Mouse (Mus musculus) frontal cortex, postnatal 14 days (tissue): ENCODE measurements around the gene Six6.

Experiments used
- DNase-seq, 2 experiments: peaks; one replicate each; pipeline ENCODE4 v3.0.0; 2022; ENCODE audit warnings: low spot score in 2 of 2

Six6 gene

DNA sequence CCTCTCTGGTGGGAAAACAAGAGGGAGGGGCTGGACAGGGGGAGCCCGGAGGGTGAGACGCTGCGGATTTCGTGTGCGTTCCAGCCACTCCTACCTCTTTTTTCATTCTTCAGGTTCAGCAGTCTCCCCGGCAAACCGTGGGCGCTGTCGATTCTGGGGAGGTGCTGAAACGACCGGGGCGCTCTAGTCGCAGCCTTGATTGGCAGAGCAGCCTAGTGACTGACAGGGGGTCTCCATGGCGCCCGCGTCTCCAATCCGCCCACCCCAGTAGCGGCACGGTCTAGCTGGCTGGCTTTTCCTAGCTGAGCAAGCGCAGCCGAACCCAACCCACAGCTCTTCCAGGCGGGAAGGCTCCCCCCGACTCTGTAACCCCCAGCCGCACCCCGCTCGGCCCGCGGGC lies at the start of gene Six6:
Gene Six6, plus strand, starts transcription at position 277 of the 400 bp plus-strand sequence.
- no peak for DNase-seq

GRCm38 (mm10) chr12:72917159-72917993 lies 22.3 kb upstream of the Six6 start:
- no peak for DNase-seq

DNA sequence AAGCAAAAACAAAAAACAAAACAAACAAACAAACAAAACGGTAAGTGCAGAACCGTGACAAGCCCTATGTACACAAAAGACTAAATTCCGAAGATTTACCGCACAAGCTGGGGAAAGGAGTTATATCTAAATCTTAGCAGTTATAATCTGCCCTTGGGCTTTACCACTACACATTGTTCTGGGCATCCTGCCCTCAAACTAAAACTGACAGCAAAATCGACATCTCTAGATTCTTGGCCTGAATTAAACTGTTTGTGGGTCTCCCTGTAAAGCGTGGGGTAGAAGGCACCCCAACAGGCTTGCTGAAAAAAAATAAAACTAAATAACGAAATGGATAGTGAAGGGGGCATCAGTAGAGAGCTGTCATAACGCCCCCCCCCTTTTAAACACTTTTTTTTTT lies 2.9 kb upstream of the Six6 start:
- DNase-seq, result no peak

DNA sequence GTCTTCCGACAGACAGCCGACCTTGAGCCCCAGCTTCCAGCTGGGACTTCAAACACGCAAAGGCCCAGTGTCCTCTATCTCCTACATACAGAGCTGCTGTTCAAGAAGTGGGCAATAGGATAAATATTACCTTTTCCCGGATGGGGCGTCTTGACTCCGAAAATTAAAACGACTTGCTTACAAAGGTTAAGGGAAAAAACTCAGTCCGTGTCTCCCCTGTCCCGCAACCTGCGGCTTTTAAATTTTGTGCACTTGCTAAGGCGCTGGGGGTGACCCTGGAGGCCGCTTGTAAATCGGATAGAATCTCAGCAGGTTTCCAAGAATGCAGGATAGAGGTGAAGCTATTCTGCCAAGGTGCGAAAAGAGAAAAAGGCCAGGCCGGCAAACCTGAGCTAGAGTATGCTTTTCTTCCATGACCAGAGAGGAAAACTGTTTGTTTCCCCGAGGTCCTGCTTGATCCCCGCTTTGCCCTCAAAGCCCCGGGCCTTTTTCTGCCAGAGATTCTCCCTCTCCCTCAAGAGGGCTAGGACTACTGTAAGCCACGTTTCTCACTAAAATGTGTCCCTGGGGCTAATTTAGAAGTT lies 2.1 kb upstream of the Six6 start:
- no peak for DNase-seq

DNA sequence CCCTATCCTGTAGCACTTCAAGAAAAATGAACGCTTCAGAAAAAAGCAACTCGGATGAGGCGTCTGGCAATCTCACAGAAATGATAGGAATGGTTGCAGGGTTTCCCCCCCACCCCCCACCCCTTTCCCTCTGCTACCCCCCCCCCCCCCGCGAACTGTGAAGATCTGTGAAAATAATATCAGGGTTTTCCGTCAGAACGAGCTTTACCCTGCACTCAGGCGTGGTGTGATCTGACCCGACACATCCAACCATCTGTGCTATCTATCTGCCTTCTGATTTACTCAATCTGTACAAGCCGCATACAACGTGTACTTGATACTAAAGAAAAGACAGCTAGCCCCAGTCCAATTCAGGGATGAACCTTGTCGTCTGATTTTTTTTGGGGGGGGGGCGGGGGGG lies 1.5 kb upstream of the Six6 start:
- DNase-seq, result no peak

DNA sequence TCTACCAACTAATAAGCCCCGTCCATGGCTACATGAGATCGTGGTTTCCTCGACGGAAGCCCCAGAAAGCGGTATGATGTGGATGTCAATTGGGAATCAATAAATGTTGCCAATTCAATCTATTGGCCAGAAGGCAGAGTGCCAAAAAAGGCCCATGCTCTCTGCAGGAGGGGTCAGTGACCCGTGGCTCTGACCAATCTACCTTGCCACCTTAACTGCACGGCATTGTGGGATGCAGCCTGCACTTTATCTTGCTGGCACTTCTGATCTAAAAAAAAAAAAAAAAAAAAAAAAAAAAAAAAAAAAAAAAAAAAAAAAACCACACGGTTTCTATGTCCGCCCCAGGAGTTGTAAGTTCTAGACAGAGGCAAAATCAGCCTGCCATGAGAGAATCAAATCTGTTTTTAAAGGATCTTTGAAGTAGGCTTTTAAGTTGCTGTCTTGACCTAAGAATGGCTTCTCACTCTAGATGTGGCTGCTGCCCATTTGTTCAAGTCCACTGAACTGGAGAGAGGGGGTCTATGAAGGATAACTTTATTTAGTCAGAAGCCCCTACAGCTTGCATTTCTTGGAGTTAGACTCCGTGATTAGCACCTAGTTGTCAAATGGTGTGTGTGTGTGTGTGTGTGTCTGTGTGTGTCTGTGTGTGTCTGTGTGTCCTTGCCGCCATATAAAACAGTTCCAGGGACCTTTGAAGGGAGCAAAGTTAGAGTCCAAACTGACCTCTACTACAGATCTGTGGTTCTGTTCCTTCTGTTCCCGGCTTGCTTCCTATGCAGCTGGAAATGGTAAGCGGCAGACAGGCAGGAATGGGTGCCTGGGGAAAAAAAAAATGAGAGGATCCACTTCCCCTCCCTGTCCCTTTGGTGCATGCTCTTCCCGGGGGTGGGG lies 847 bp upstream of the Six6 start:
- DNase-seq, result no peak

- DNase-seq, result no peak
Observed at GRCm38 (mm10) chr12:72940071-72940821, 554 bp downstream of the Six6 start, which contains the start of gene 4930447C04Rik. TSS of gene 4930447C04Rik (minus strand) at chr12:72940774.

DNA sequence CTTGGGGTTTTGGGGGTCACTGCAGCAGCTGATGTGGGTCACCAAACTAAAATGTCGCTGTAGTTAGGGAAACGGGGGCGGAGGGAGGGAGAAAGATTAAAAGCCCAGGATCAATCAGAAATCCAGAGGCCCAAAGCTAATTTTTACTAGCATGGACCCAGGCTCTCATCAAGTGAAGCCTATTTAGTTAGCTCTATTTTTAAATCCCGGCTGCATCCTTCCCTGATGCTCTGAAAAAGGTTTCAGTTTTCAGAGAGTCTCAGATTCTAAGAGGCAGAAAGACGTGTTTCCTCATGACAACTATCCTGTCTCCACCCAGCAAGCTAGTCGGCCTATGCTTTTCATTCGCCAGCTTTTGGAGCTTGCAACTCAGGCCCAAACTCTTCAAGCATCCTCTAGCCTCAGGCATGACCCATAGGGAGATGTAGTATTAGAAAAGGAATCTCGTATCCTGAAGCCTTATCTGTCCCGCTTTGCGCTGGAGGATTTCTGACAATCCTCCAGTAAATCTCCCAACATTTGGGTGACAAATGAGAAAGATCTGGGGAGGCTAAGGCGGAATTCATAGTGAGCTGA lies 1.2 kb downstream of the Six6 start:
- no peak for DNase-seq

GRCm38 (mm10) chr12:72941398-72942051 lies 1.8 kb downstream of the Six6 start:
- no peak for DNase-seq

GRCm38 (mm10) chr12:72942171-72942570 lies 2.5 kb downstream of the Six6 start:
- no peak for DNase-seq

DNA sequence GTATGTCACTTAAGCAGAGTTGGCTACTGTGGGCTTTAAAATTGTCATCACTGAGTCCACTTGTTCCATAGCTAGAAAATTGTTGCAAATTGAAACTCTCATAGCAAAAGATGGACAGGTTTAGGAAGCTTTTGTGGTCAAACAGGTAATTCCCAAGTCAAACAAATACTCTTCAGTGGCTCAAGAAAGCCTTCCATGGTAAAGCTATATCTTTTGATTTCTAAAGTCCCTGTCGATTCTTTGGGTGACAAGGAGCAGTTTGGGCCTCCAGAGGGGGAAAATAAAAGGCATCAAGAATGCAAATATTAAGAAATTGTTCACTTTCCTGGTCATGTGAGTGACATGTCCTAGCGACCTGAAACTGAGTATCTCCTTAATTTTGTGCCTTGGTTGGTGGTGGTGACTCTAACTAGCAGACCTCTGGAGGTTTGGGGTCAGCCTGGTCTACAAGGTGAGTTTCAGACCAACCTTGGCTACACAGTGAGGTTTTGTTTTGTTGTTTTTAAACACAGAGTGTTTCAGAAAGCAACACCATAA lies 4.0 kb downstream of the Six6 start:
- no peak for DNase-seq

GRCm38 (mm10) chr12:72944411-72945225 lies 4.9 kb downstream of the Six6 start:
- DNase-seq, result no peak

DNA sequence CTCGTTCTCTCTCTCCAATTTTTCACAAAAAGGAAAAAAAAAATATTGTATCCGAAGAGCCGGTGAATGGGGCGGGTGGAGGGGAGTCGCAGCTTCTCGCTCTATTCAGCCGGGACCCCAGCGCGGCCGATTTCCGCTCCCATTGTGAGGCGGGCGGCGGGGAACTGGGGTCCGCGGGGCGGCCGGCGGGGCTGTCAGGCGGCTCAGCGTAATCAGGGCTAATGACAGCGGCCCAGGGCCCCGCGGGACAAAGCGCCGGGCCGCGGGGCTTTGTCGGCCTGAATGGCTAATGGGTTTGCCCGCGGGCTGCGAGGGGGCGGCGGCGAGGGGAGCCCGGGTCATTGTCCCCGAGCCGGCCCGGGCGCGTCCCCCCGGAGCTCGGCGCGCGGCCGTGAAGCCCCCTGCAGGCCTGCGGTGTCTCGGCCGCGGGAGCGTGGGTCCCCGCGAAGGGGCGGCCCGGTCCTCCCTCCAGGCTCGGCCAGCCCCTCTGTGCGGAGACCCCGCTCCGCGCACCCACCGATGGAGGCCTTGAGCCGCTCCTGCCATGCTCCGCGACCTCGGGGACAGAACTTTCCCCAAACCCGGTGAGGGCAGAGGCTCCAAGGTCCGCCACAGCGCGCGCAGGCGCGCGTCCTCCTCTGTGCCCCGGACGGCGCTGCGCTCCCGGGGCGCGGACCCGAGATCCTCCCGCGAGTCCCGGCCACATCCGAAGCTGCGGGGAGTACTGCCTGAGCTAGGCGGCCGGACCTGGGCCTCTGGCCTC lies 5.8 kb downstream of the Six6 start:
- DNase-seq, result no peak

DNA sequence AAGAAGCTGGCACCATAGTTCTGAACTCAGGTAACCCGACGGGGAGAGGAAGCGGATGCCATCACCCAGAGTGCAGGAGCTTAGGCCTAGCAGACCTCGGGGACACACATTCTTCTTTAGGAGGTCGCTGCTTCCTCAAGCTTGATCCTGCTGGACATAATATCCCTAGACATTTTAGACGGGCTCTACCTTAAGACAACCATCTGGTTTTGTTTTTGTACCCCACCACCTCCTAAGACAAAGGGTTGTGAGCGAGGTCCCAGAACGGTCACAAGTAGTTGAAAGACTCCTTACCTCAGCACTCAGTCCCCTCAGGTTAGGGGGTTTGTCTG lies 6.3 kb downstream of the Six6 start:
- DNase-seq, result no peak

GRCm38 (mm10) chr12:72946805-72947204 lies 7.1 kb downstream of the Six6 start:
- DNase-seq, result no peak

DNA sequence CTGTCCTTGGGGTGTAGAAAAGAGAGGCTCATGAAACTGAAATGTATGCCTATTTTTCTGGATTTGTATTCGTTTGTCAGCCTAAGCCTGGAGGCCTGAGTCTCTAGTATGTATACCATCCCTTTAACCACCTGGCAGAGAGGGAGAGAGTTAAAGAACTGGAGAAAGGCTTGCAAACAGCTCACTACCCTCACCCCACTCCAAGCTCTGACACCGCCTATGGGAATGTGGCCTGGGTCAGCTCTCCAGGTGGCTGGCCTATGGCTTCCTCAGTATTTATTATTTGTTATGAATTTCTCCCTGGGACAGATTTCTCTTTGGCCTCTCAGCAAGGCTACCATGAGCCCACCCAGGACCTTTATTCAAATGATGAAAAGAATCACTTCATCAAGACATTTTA lies 7.6 kb downstream of the Six6 start:
- no peak for DNase-seq

GRCm38 (mm10) chr12:72953089-72953488 lies 13.4 kb downstream of the Six6 start:
- DNase-seq, result no peak

- no peak for DNase-seq
Observed at GRCm38 (mm10) chr12:72953858-72954257, 14.2 kb downstream of the Six6 start.

DNA sequence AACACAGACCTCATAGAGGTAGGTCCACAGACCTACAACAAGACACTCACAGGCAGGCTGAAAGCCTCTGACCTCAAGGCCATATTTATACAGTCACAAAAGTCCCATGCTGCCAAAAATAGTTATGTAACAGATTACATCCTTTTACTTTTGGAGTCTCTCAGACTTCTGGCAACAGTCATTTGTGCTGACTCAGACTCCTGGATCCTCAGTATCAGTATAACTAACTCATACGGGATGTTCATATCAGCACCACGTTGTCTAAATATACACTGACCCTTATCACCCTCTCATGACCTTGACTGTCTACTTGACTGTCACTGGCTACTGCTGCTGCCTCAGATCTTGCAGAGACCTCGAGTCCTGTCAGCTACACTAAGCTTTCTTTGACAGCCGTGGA lies 15.2 kb downstream of the Six6 start:
- no peak for DNase-seq
